Mouse (Mus musculus) adrenal gland, adult (tissue): ENCODE data around the gene Ddc.

Experiments used
- DNase-seq, 2 experiments: peaks; one replicate each; pipeline ENCODE4 v3.0.0; 2022 to 2023; ENCODE audit warnings: low spot score in 1 of 2; ENCODE audit not compliant: inconsistent age in 2 of 2

Ddc gene

GRCm38 (mm10) chr11:11897645-11898357 lies at the start of gene Ddc:
TSS of gene Ddc (minus strand) at chr11:11898144.
- no peak for DNase-seq

- DNase-seq: no peak
These were observed 47.8 kb upstream of the Ddc start for GRCm38 (mm10) chr11:11945766-11946165.

GRCm38 (mm10) chr11:11944814-11945213 lies 46.9 kb upstream of the Ddc start:
- no peak for DNase-seq

GRCm38 (mm10) chr11:11944082-11944349 lies 46.1 kb upstream of the Ddc start:
- DNase-seq: no peak

- DNase-seq: no peak
These were observed 45.5 kb upstream of the Ddc start for GRCm38 (mm10) chr11:11943240-11944081.

GRCm38 (mm10) chr11:11942320-11943217 lies 44.6 kb upstream of the Ddc start:
- DNase-seq: no peak

- no peak for DNase-seq
These were observed 43.1 kb upstream of the Ddc start for GRCm38 (mm10) chr11:11940833-11941681.

- peak; percentile 25 to 54 for DNase-seq
These were observed 41.7 kb upstream of the Ddc start for GRCm38 (mm10) chr11:11939611-11940010.

- no peak for DNase-seq
These were observed 40.6 kb upstream of the Ddc start for GRCm38 (mm10) chr11:11938591-11938990.

- DNase-seq: no peak
These were observed 39.5 kb upstream of the Ddc start for GRCm38 (mm10) chr11:11937340-11938030.

GRCm38 (mm10) chr11:11934808-11935207 lies 36.9 kb upstream of the Ddc start:
- DNase-seq: no peak

- DNase-seq: no peak
These were observed 34.3 kb upstream of the Ddc start for GRCm38 (mm10) chr11:11932102-11932789.

GRCm38 (mm10) chr11:11931688-11932087 lies 33.7 kb upstream of the Ddc start:
- DNase-seq: no peak

GRCm38 (mm10) chr11:11930527-11930926 lies 32.6 kb upstream of the Ddc start:
- DNase-seq: no peak

GRCm38 (mm10) chr11:11929059-11929458 lies 31.1 kb upstream of the Ddc start:
- no peak for DNase-seq

- DNase-seq: no peak
These were observed 30.6 kb upstream of the Ddc start for GRCm38 (mm10) chr11:11928586-11928985.

- no peak for DNase-seq
These were observed 26.0 kb upstream of the Ddc start for GRCm38 (mm10) chr11:11923900-11924299.

- DNase-seq: no peak
These were observed 25.4 kb upstream of the Ddc start for GRCm38 (mm10) chr11:11923345-11923744.

GRCm38 (mm10) chr11:11922106-11922505 lies 24.2 kb upstream of the Ddc start:
- no peak for DNase-seq
